Mouse (Mus musculus) T-helper 17 cell (primary cell): ENCODE measurements around the gene Elf4.
"Not testable (repeated sequence)": the region's sequence is repeated elsewhere in the genome, so short reads cannot be mapped to it uniquely, and the experiment has no call there.

ENCODE experiments used
- in situ Hi-C, 2 experiments: fragments of 300-600 bp; cut with MboI, MseI; formaldehyde crosslinking; loops; 1 replicate in 1 of 2; 2 replicates in 1 of 2; pipeline ENCODE4 v1.15.1; 2025; ENCODE audit warnings: high pct_unique_total_duplicates in 2 of 2

Gene Elf4

GRCm38 (mm10) chrX:48439036-48439435 is 23.9 kb downstream of the Elf4 start:
- in situ Hi-C loops, result no loop called here

DNA sequence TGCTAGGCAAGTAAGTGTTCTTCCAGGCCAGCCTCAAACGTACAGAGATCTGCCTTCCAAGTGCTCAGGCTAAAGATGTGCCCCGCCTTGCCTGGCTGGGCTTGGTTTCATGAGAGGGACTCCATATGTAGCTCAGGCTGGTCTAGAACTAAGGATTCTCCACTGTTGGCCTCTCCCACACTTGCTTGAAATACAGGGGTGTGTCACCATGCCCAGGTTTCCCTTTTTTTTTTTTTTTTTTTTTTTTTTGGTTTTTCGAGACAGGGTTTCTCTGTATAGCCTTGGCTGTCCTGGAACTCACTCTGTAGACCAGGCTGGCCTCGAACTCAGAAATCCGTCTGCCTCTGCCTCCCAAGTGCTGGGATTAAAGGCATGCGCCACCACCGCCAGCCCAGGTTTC is 26.9 kb downstream of the Elf4 start:
- in situ Hi-C loops, result not testable (repeated sequence)

DNA sequence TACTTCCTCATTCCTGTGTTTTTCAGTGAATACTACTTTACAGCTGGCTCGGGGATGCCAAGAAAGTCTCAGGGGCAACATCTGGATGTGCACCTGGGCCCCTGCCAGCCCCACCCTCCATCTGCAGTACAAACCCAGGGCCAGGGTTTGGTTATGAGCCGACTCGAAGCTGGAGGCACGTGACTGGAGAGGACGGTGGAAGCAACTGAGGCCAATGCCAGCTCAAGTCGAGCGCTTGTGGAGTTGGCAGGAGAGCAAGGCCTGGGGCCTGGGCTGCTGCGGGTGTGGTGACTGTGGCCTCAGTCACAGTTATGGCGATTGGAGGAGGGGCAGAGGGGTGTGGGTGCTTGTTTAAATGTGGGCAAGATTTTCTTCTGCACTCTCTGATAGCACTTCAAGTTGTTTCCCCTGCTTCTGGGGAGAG is 27.4 kb downstream of the Elf4 start:
- in situ Hi-C loops, result no loop called here

GRCm38 (mm10) chrX:48434251-48434650 is 28.7 kb downstream of the Elf4 start:
- in situ Hi-C loops, result no loop called here

DNA sequence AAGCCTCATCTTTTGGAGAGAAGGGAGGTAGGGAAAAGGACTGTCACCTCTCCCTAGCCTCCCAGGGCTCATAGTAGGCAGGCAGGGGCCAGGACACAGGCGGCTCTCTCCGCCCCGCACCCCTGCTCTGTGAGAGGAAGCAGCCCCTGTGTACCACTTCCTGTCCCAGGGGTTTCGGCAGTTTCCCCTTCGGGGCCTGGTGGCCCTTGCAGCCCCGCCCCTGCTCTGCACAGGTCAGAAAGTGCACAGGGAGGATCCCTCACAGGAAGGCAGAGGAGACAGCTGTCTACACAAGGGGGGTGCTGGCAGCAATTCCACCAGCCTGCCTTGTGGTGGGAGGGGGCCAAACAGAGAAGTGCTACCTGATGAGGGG is 29.4 kb downstream of the Elf4 start:
- in situ Hi-C loops, result no loop called here

DNA sequence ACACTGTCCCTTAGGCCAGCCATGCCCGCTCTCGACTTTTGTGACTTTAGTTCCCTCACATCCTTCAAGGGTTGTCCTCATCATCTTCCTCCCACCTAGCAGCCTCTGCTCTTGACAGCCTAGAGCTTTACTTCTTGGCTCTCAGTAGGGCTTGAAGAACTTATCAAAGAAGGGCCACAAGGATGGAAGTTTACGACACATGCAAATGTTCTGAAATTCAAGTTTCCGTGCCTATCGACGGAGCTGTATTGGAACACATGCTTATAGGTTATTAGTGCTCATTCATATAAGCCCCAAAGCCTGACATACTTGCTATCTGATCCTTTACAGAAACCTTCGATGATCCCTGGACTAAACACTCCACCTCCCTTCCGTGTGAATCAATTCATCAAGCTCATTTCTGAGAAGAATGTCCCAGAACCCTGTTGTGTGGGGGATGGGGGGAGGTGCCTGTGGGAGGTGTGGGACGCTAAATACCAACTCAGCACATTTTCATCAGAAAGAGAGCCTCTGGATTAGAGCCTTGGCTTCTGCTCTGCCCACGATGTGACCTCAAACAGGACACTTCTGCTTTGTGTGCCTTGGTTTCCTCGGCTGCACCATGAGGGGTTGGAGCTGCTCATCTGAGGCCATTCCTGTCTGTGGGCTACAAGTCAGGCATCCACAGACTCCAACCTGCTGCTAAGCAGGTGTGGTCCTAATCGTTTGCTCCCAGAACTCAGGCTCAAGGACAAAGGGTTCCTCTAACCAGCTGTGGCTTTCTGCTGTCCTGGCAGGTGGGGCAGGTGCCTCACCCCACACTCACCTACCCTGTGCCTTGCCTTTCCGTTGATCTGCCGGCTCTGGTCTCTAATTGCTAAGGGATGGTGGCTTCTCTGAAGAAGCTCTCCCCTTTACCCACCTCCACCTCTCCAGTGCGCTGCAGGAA is 30.1 kb downstream of the Elf4 start:
- in situ Hi-C loops, result no loop called here

- in situ Hi-C loops, result loop anchor here (5.0 kb wide), 1 partner anchor 33 kb away; the partner anchor contains the start of gene Elf4 (in 2 of the 2)
Measured at GRCm38 (mm10) chrX:48429538-48429937, 33.4 kb downstream of the Elf4 start.

DNA sequence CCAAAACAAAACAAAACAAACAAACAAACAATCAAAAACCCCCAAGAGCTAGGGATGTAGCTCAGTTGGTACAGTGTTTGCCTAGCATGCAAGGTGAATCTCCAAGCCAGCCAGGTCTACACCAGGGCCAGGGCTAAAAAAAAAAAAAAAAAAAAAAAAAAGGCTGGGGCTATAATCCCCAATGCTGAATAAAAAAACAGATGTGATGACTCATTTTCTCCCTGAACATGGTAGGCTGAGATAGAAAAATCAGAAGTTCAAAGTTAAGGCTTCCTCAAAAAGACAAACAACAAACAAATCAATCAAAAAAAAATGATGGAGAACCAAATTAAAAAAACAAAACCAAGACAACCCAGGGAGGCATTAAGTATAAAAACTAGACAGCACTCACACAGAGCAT is 33.8 kb downstream of the Elf4 start:
- in situ Hi-C loops, result loop anchor here (5.0 kb wide), 1 partner anchor 33 kb away; the partner anchor contains the start of gene Elf4 (in 2 of the 2)

DNA sequence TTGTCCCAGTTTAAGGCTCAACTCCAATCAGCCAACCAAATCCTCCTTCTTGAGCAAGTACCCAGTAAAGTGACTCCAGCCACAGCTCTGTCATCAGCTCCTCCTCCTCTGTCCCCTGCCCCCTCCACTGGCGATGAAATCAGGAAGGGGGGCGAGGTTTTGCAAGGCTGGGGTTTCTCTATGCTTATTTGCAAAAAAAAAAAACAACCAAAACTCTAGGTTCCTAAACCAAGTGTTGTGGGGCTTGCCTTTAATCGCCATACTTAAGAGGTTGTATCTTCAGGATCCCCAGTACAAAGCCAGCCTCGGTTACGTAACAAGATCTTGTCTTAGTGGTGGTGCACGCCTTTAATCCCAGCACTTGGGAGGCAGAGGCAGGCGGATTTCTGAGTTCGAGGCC is 34.3 kb downstream of the Elf4 start:
- in situ Hi-C loops, result loop anchor here (5.0 kb wide), 1 partner anchor 34 kb away; the partner anchor contains the start of gene Elf4 (in 2 of the 2)

DNA sequence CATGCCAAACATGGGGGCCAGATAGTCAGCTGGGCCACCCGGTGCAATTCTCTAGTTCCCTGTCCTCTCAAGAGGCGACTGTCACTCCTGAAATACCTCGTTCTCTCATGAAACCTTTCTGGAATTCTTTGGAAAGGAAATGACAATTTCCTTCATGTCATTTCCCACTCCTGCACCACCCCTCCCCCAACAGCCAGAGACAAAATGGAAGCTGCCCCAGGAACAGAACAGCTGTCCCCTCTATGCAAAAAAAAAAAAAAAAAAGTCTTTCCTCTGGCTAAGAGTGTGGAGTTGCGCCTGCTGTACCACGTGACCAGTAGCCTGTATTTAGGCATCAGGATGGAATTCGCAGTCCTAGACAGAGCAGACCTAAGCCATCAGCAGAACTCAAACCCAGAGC is 34.7 kb downstream of the Elf4 start:
- in situ Hi-C loops, result loop anchor here (5.0 kb wide), 1 partner anchor 34 kb away; the partner anchor contains the start of gene Elf4 (in 2 of the 2)

- in situ Hi-C loops, result loop anchor here (5.0 kb wide), 1 partner anchor 37 kb away; the partner anchor contains the start of gene Elf4 (in 2 of the 2)
Measured at GRCm38 (mm10) chrX:48425280-48425679, 37.7 kb downstream of the Elf4 start.

DNA sequence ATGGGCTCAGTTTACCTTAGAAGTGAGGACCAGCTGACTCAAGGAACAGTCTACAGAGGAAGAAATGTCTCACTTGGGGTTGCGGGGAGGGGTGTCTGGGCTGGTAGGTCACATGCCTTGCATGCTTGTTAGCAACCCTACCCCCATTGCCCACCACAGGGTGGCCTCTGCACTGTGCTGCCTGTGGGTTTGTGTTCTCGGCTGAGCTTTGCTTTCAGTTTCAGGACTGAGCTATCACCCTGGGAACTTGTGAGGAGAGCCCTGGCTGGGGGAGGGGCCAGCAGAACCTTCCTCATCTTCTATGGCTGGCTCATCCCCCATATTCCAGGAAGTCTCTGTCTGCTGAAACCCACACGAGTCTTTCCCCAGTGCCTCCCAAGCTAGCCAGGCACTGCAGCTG is 38.3 kb downstream of the Elf4 start:
- in situ Hi-C loops, result no loop called here

GRCm38 (mm10) chrX:48423671-48424070 is 39.3 kb downstream of the Elf4 start:
- in situ Hi-C loops, result no loop called here

DNA sequence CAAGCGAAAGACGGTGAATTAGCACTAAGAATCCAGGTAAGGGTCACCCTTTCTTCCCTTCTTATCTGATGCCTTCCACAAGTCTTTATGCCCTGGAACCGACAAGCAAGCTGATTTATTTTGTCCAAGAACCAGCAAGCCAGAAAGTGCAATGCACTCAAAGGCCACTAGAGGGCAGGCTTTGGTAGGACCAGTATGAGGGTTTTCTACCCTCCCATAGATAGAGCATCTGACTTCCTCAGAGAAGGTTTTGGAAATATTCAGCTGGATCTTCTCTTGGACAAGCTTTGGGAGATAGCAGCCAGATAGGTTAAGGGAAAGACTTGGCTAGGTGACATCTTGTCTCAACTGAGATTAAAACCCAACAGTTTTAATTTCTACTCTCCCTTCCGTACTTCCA is 39.9 kb downstream of the Elf4 start:
- in situ Hi-C loops, result no loop called here

GRCm38 (mm10) chrX:48418417-48418816 is 44.5 kb downstream of the Elf4 start:
- in situ Hi-C loops, result no loop called here

DNA sequence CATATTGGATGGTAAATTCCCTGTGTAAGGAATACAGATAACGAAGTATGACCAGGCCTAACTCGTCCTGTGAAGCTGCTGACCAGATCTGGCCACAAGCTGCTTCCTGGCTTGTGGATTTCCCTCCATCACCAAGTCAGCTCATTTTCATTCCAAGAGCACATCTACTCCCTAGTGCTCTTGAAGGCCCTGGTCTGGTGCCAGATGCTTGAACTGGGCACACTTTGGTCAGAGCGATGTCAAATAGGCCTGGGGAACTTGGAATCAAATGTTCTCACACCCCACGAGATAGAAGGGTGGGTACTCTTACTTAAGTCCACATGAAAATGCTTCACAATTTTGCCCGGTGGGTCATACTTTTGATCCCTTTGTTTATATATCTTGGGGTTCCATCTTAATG is 48.6 kb downstream of the Elf4 start:
- in situ Hi-C loops, result no loop called here

DNA sequence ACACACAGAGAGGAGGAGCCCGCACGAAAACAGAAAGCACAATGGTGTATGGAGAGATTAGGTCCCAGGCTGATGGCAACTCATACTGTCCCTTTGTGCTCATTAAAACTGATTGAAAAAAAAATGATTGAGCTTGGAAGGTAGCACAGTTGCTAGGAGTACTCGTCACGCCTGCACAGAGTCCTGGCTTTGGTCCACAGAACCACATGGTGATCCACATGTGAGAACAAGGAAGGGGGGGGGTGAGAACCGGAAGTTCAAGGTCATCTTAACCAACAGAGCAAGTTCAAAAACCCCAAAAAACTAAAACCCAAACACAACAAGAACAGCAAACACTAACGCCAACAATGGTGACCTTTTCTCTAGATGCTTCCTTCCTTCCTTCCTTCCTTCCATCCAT is 50.3 kb downstream of the Elf4 start:
- in situ Hi-C loops, result no loop called here

- in situ Hi-C loops, result no loop called here
Measured at GRCm38 (mm10) chrX:48410388-48410776, 52.5 kb downstream of the Elf4 start.

GRCm38 (mm10) chrX:48409611-48410387 is 53.1 kb downstream of the Elf4 start:
- in situ Hi-C loops, result loop anchor here in 1 of 2 experiments (10.0 kb wide), 1 partner anchor 415 kb away; no protein-coding TSS in a partner anchor

DNA sequence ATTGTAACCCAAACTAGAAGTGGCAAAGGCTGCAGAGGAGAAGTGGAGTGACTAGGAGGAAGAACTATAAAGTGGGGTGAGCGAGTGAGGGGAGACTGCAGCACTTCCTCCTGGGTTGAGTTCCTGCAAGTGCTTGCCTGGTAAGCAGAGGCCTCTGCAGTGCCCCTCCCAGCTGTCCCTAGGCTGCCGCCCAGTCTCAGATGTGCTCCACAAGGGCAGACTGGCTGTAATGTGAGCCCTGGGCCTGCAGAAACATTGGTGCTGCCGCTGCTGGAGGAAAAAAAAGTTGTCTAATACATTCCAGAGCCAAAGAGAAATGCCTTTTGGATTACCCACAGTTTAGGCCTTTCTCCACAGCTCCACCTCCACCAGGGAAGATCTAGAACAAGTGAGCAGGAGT is 57.8 kb downstream of the Elf4 start:
- in situ Hi-C loops, result loop anchor here in 1 of 2 experiments (10.0 kb wide), 1 partner anchor 410 kb away; no protein-coding TSS in a partner anchor

GRCm38 (mm10) chrX:48399994-48400393 is 62.9 kb downstream of the Elf4 start:
- in situ Hi-C loops, result loop anchor here in 1 of 2 experiments (10.0 kb wide), 1 partner anchor 405 kb away; no protein-coding TSS in a partner anchor

GRCm38 (mm10) chrX:48389380-48389779 is 73.6 kb downstream of the Elf4 start:
- in situ Hi-C loops, result no loop called here
